Mouse (Mus musculus) intestine, postnatal 0 days (tissue): ENCODE data around the gene Hyou1. TPM values are rescaled to one million over a fixed set of nuclear protein-coding genes. Genes with fewer than 3 reads are reported as not detected.

Source experiments
- ATAC-seq: fragments of 200-750 bp; cut with Nextera tagmentation; 2 replicates; pipeline ENCODE4 v1.8.0; 2017; ENCODE audit warnings: mild to moderate bottlenecking, moderate TSS enrichment, moderate library complexity
- H3K27ac ChIP-seq: fragments of 300-500 bp; sonication (generic); 2 replicates; pipeline ENCODE4 v1.5.1; 2014; ENCODE audit warnings: mild to moderate bottlenecking, low read depth, low read length, moderate library complexity
- H3K27me3 ChIP-seq: fragments of 300-500 bp; sonication (generic); replicated peaks from 2 replicates; pipeline ENCODE4 v1.6.1; 2014; ENCODE audit warnings: low read length, mixed read lengths; ENCODE audit not compliant: control insufficient read depth, insufficient read depth
- H3K36me3 ChIP-seq: fragments of 300-500 bp; sonication (generic); 2 replicates; pipeline ENCODE4 v1.6.1; 2014; ENCODE audit warnings: mild to moderate bottlenecking, moderate library complexity; ENCODE audit not compliant: control insufficient read depth, insufficient read depth
- H3K4me1 ChIP-seq: fragments of 300-500 bp; sonication (generic); replicated peaks from 2 replicates; pipeline ENCODE4 v1.6.1; 2014; ENCODE audit warnings: antibody characterized with exemption, low read length, mixed read lengths; ENCODE audit not compliant: control insufficient read depth, insufficient read depth
- H3K4me2 ChIP-seq: fragments of 300-500 bp; sonication (generic); replicated peaks from 2 replicates; pipeline ENCODE4 v1.6.1; 2014; ENCODE audit warnings: low read depth, mild to moderate bottlenecking, moderate library complexity
- H3K4me3 ChIP-seq: fragments of 300-500 bp; sonication (generic); 2 replicates; pipeline ENCODE4 v1.5.1; 2014; ENCODE audit warnings: low read depth, low read length
- H3K9ac ChIP-seq: fragments of 300-500 bp; sonication (generic); 2 replicates; pipeline ENCODE4 v1.6.1; 2014; ENCODE audit warnings: mild to moderate bottlenecking, low read depth, low read length
- H3K9me3 ChIP-seq: fragments of 300-500 bp; sonication (generic); 2 replicates; pipeline ENCODE4 v1.6.1; 2016; ENCODE audit warnings: mixed run types; ENCODE audit not compliant: control insufficient read depth
- CTCF ChIP-seq: sonication (generic); IDR thresholded peaks from 2 replicates; pipeline ENCODE4 v1.5.1; 2016; ENCODE audit warnings: low read depth, mild to moderate bottlenecking, control low read depth, antibody characterized with exemption, moderate library complexity
- WGBS: fragments of 180-500 bp; shearing (Covaris S2); extraction: QIAGEN DNeasy Blood & Tissue Kit; methylation state at CpG from one replicate; pipeline ENCODE4 v1.1.7; 2014; 5-methylcytosine and 5-hydroxymethylcytosine counted together
- polyA plus RNA-seq: library from polyadenylated mRNA; unstranded; fragments of >200 nt; fragmentation: Nextera tagmentation; extraction: Ambion mirVana; gene quantifications from 2 replicates; pipeline ENCODE4 v1.2.1, GENCODE M21; 2015

Hyou1 gene
- polyA plus RNA-seq, 1 experiment from 2014 or later = 11.1 TPM

- Histone ChIP-seq H3K36me3 (peaks cover 22% of the 10 kb centered on the region), H3K4me3 (peak overlapping the region; percentile 74), H3K27me3 (no peaks in the 10 kb centered on the region), H3K4me2 (peak overlapping the region; percentile 92), H3K4me1 (peaks cover 6% of the 10 kb centered on the region; the same call in 1 of the 2 replicates), H3K27ac (peak overlapping the region; percentile 67), H3K9ac (peak overlapping the region; percentile 40), H3K9me3 (no peaks in the 10 kb centered on the region)
- TF ChIP-seq CTCF = no peak
- ATAC-seq = no peak
- 74% methylated on average over 5 of the region's 5 CpGs for WGBS
Measured at GRCm38 (mm10) chr9:44378153-44378730, 1.0 kb upstream of the Hyou1 start.

- 0 out of 2 replicates have a peak, but pooled peaks have one; percentile 1 for ATAC-seq
- peaks cover 38% of the 10 kb centered on the region for H3K36me3 ChIP-seq
- peak overlapping the region; percentile 92 for H3K4me2 ChIP-seq
- peak overlapping the region; percentile 85 for H3K9ac ChIP-seq
- peak overlapping the region; percentile 60; the same call in 1 of the 2 replicates for H3K27ac ChIP-seq
- peaks cover 6% of the 10 kb centered on the region; the same call in 1 of the 2 replicates for H3K4me1 ChIP-seq
- WGBS = 3% methylated on average over 15 of the region's 15 CpGs
- H3K4me3 ChIP-seq = peak overlapping the region; percentile 74
- H3K9me3 ChIP-seq = no peaks in the 10 kb centered on the region
- H3K27me3 ChIP-seq = no peaks in the 10 kb centered on the region
- no peak for TF ChIP-seq CTCF
Measured at GRCm38 (mm10) chr9:44379862-44380261, 572 bp downstream of the Hyou1 start.

GRCm38 (mm10) chr9:44384596-44384995, 5.3 kb downstream of the Hyou1 start:
- peaks cover 85% of the 10 kb centered on the region for H3K36me3 ChIP-seq
- 83% methylated on average over 13 of the region's 13 CpGs for whole genome bisulfite sequencing

GRCm38 (mm10) chr9:44387221-44387620, 7.9 kb downstream of the Hyou1 start:
- WGBS = 72% methylated on average over 3 of the region's 3 CpGs
- no peak overlapping the region for H3K4me2 ChIP-seq
- H3K4me1 ChIP-seq = no peaks in the 10 kb centered on the region
- no peaks in the 10 kb centered on the region for H3K9me3 ChIP-seq
- no peak for TF ChIP-seq CTCF
- no peaks in the 10 kb centered on the region for H3K27me3 ChIP-seq
- H3K27ac ChIP-seq = no peak overlapping the region
- no peak overlapping the region for H3K9ac ChIP-seq
- no peak overlapping the region for H3K4me3 ChIP-seq
- no peak for ATAC-seq
- H3K36me3 ChIP-seq = peaks cover 90% of the 10 kb centered on the region

More at GRCm38 (mm10) chr9:44384596-44384995, 5.3 kb downstream of the Hyou1 start:
- Histone ChIP-seq H3K9ac (no peak overlapping the region), H3K9me3 (no peaks in the 10 kb centered on the region), H3K4me1 (peaks cover 6% of the 10 kb centered on the region; the same call in 1 of the 2 replicates), H3K4me2 (no peak overlapping the region), H3K4me3 (no peak overlapping the region), H3K27me3 (no peaks in the 10 kb centered on the region), H3K27ac (no peak overlapping the region; the same call in 1 of the 2 replicates)
- TF ChIP-seq CTCF = no peak
- ATAC-seq = no peak

GRCm38 (mm10) chr9:44389273-44389672, 10.0 kb downstream of the Hyou1 start:
- no peaks in the 10 kb centered on the region for H3K27me3 ChIP-seq
- no peaks in the 10 kb centered on the region for H3K9me3 ChIP-seq
- no peak for ATAC-seq
- no peak overlapping the region for H3K9ac ChIP-seq
- H3K4me2 ChIP-seq = no peak overlapping the region
- H3K4me1 ChIP-seq = no peaks in the 10 kb centered on the region
- H3K4me3 ChIP-seq = no peak overlapping the region
- H3K27ac ChIP-seq = no peak overlapping the region
- peak; percentile 82 for TF ChIP-seq CTCF
- 54% methylated on average over 8 of the region's 8 CpGs for WGBS
- peaks cover 69% of the 10 kb centered on the region for H3K36me3 ChIP-seq

- Histone ChIP-seq H3K9ac (no peak overlapping the region), H3K27me3 (no peaks in the 10 kb centered on the region), H3K27ac (no peak overlapping the region), H3K4me3 (no peak overlapping the region), H3K4me1 (no peaks in the 10 kb centered on the region), H3K36me3 (peaks cover 47% of the 10 kb centered on the region), H3K9me3 (no peaks in the 10 kb centered on the region), H3K4me2 (no peak overlapping the region)
- peak; percentile 89 for TF ChIP-seq CTCF
- no peak for ATAC-seq
- WGBS = 28% methylated on average over 4 of the region's 4 CpGs
Measured at GRCm38 (mm10) chr9:44391466-44391865, 12.2 kb downstream of the Hyou1 start.
